Mouse (Mus musculus) myocyte (in vitro differentiated cells): ENCODE measurements at regions not wholly inside any gene's neighbourhood (a gene's known extent, or its start where the extent isn't known, plus 50 kb on each side); places are given as distances from the start of the nearest gene placed in this dataset.

ENCODE experiments used
- H3K27me3 ChIP-seq: one replicate; pipeline ENCODE4 v1.6.1; 2011; ENCODE audit not compliant: control insufficient read depth, insufficient read depth, insufficient read length
- H3K36me3 ChIP-seq: one replicate; pipeline ENCODE4 v1.6.1; 2011; ENCODE audit not compliant: control insufficient read depth, insufficient read depth
- H3K4me2 ChIP-seq: one replicate; pipeline ENCODE4 v1.6.1; 2011; ENCODE audit warnings: low read depth, control low read depth
- H3K4me3 ChIP-seq: one replicate; pipeline ENCODE4 v1.5.1; 2011; ENCODE audit warnings: mild to moderate bottlenecking, control low read depth, moderate library complexity
- H3K79me2 ChIP-seq: one replicate; pipeline ENCODE4 v1.6.1; 2011; ENCODE audit not compliant: control insufficient read depth, insufficient read depth
- H3ac ChIP-seq: one replicate; pipeline ENCODE4 v1.6.1; 2011; ENCODE audit not compliant: control insufficient read depth, insufficient read length
- CEBPB ChIP-seq: IDR thresholded peaks from 2 replicates; pipeline ENCODE4 v1.6.1; 2011; ENCODE audit warnings: mild to moderate bottlenecking, moderate library complexity; ENCODE audit not compliant: poor library complexity, insufficient read depth, severe bottlenecking
- E2F4 ChIP-seq: IDR thresholded peaks from one replicate; pipeline ENCODE4 v1.6.1; 2011; ENCODE audit warnings: mild to moderate bottlenecking, control low read depth, moderate library complexity; ENCODE audit not compliant: insufficient read depth
- MAX ChIP-seq: IDR thresholded peaks from one replicate; pipeline ENCODE4 v1.6.1; 2011; ENCODE audit warnings: low read depth, mild to moderate bottlenecking, control low read depth
- MYOD1 ChIP-seq, 3 experiments: IDR thresholded peaks; one replicate each; pipeline ENCODE4 v1.6.1; 2011; ENCODE audit warnings: control low read depth in 2 of 3, low read depth in 2 of 3, mild to moderate bottlenecking in 2 of 3, moderate library complexity in 1 of 3; ENCODE audit not compliant: insufficient read length in 2 of 3, control insufficient read depth in 1 of 3
- MYOG ChIP-seq, 3 experiments: IDR thresholded peaks; one replicate each; pipeline ENCODE4 v1.6.1; 2011; ENCODE audit warnings: control low read depth in 2 of 3, low read depth in 2 of 3, mild to moderate bottlenecking in 2 of 3; ENCODE audit not compliant: insufficient read length in 2 of 3, control insufficient read depth in 1 of 3, insufficient read depth in 1 of 3
- POLR2A ChIP-seq: IDR thresholded peaks from one replicate; pipeline ENCODE4 v1.6.1; 2011; ENCODE audit warnings: low read depth, mild to moderate bottlenecking, control low read depth, moderate library complexity; ENCODE audit not compliant: insufficient read length
- POLR2AphosphoS2 ChIP-seq: IDR thresholded peaks from one replicate; pipeline ENCODE4 v1.6.1; 2011; ENCODE audit warnings: low read depth, control low read depth; ENCODE audit not compliant: insufficient read length
- REST ChIP-seq: IDR thresholded peaks from one replicate; pipeline ENCODE4 v1.6.1; 2011; ENCODE audit warnings: mild to moderate bottlenecking, control low read depth, moderate library complexity; ENCODE audit not compliant: insufficient read depth, insufficient read length
- SRF ChIP-seq: IDR thresholded peaks from one replicate; pipeline ENCODE4 v1.6.1; 2011; ENCODE audit warnings: low read depth; ENCODE audit not compliant: control insufficient read depth, insufficient read length
- TCF12 ChIP-seq: IDR thresholded peaks from one replicate; pipeline ENCODE4 v1.6.1; 2011; ENCODE audit warnings: mild to moderate bottlenecking, control low read depth; ENCODE audit not compliant: poor library complexity, insufficient read depth, severe bottlenecking
- TCF3 ChIP-seq: IDR thresholded peaks from one replicate; pipeline ENCODE4 v1.6.1; 2011; ENCODE audit warnings: low read depth, control low read depth; ENCODE audit not compliant: insufficient read length
- USF1 ChIP-seq: IDR thresholded peaks from one replicate; pipeline ENCODE4 v1.6.1; 2011; ENCODE audit warnings: low read depth, mild to moderate bottlenecking, control low read depth, moderate library complexity

GRCm38 (mm10) chr3:155776019-155776418, 682.8 kb downstream of the Lrriq3 start:
- Histone ChIP-seq H3K36me3 (no peaks in the 10 kb centered on the region), H3K4me2 (no peak overlapping the region), H3K27me3 (no peaks in the 10 kb centered on the region), H3K79me2 (no peaks in the 10 kb centered on the region), H3K4me3 (no peak overlapping the region), H3ac (no peak overlapping the region)
- TF ChIP-seq POLR2A (no peak), POLR2AphosphoS2 (no peak), MYOG (IDR thresholded peaks at IDR 0.05; ENCODE audit: control insufficient read depth in 1 of 3, insufficient read depth in 1 of 3, insufficient read length in 2 of 3, low read depth in 2 of 3) (no peak), REST (no peak), TCF3 (no peak), CEBPB (no peak), MAX (no peak), USF1 (no peak), TCF12 (no peak), E2F4 (no peak), MYOD1 (IDR thresholded peaks at IDR 0.05; ENCODE audit: control insufficient read depth in 1 of 3, insufficient read length in 2 of 3, low read depth in 2 of 3) (no peak), SRF (no peak)

- H3K4me2 ChIP-seq = no peak overlapping the region
- no peaks in the 10 kb centered on the region for H3K79me2 ChIP-seq
- TF ChIP-seq POLR2A (no peak), USF1 (no peak), REST (no peak), E2F4 (no peak), MYOG (IDR thresholded peaks at IDR 0.05; ENCODE audit: control insufficient read depth in 1 of 3, insufficient read depth in 1 of 3, insufficient read length in 2 of 3, low read depth in 2 of 3) (no peak), MYOD1 (IDR thresholded peaks at IDR 0.05; ENCODE audit: control insufficient read depth in 1 of 3, insufficient read length in 2 of 3, low read depth in 2 of 3) (no peak), MAX (no peak), TCF3 (no peak), POLR2AphosphoS2 (no peak), SRF (no peak), CEBPB (no peak), TCF12 (no peak)
- no peak overlapping the region for H3ac ChIP-seq
- H3K36me3 ChIP-seq = no peaks in the 10 kb centered on the region
- no peak overlapping the region for H3K4me3 ChIP-seq
- H3K27me3 ChIP-seq = no peaks in the 10 kb centered on the region
These were observed 683.8 kb downstream of the Lrriq3 start for GRCm38 (mm10) chr3:155777025-155777424.

- TF ChIP-seq POLR2A (no peak), E2F4 (no peak), MYOG (IDR thresholded peaks at IDR 0.05; ENCODE audit: control insufficient read depth in 1 of 3, insufficient read depth in 1 of 3, insufficient read length in 2 of 3, low read depth in 2 of 3) (no peak), CEBPB (no peak), USF1 (no peak), POLR2AphosphoS2 (no peak), TCF12 (no peak), SRF (no peak), REST (no peak), TCF3 (no peak), MAX (no peak), MYOD1 (IDR thresholded peaks at IDR 0.05; ENCODE audit: control insufficient read depth in 1 of 3, insufficient read length in 2 of 3, low read depth in 2 of 3) (no peak)
- H3K4me3 ChIP-seq = no peak overlapping the region
These were observed 722.5 kb downstream of the Lrriq3 start for GRCm38 (mm10) chr3:155815693-155816092.

GRCm38 (mm10) chr3:155824863-155825262, 731.6 kb downstream of the Lrriq3 start:
- Histone ChIP-seq H3K4me3 (no peak overlapping the region), H3K4me2 (no peak overlapping the region), H3K27me3 (no peaks in the 10 kb centered on the region), H3ac (no peak overlapping the region), H3K36me3 (no peaks in the 10 kb centered on the region), H3K79me2 (no peaks in the 10 kb centered on the region)
- no peak for TF ChIP-seq SRF
- TF ChIP-seq MYOD1 (IDR thresholded peaks at IDR 0.05; ENCODE audit: control insufficient read depth in 1 of 3, insufficient read length in 2 of 3, low read depth in 2 of 3) = no peak

More at GRCm38 (mm10) chr3:155815693-155816092, 722.5 kb downstream of the Lrriq3 start:
- H3ac ChIP-seq = no peak overlapping the region
- H3K36me3 ChIP-seq = no peaks in the 10 kb centered on the region
- H3K4me2 ChIP-seq = no peak overlapping the region
- H3K79me2 ChIP-seq = no peaks in the 10 kb centered on the region
- no peaks in the 10 kb centered on the region for H3K27me3 ChIP-seq

- H3K4me2 ChIP-seq = no peak overlapping the region
- TF ChIP-seq MYOG (IDR thresholded peaks at IDR 0.05; ENCODE audit: control insufficient read depth in 1 of 3, insufficient read depth in 1 of 3, insufficient read length in 2 of 3, low read depth in 2 of 3) (no peak), USF1 (no peak), MAX (no peak), E2F4 (no peak), POLR2AphosphoS2 (no peak), TCF3 (no peak), SRF (no peak), POLR2A (no peak), MYOD1 (IDR thresholded peaks at IDR 0.05; ENCODE audit: control insufficient read depth in 1 of 3, insufficient read length in 2 of 3, low read depth in 2 of 3) (no peak), CEBPB (no peak)
- no peaks in the 10 kb centered on the region for H3K27me3 ChIP-seq
- no peak overlapping the region for H3ac ChIP-seq
- H3K79me2 ChIP-seq = no peaks in the 10 kb centered on the region
- no peaks in the 10 kb centered on the region for H3K36me3 ChIP-seq
- no peak overlapping the region for H3K4me3 ChIP-seq
These were observed 695.3 kb upstream of the Negr1 start for GRCm38 (mm10) chr3:155866286-155866685.
